Mouse (Mus musculus): Measurements from ENCODE around the gene Kif24.

Gene Kif24

GRCm38 (mm10) chr4:41406597-41406996 lies 58.1 kb downstream of the Kif24 start:
- DNase-seq (ENCODE audit: low read depth, low spot score) = no peak

GRCm38 (mm10) chr4:41401573-41401972 lies 63.1 kb downstream of the Kif24 start:
- DNase-seq (ENCODE audit: low read depth, low spot score) = no peak

- DNase-seq (ENCODE audit: low read depth, low spot score) = no peak
Observed at GRCm38 (mm10) chr4:41401167-41401566, 63.5 kb downstream of the Kif24 start.

- no peak for DNase-seq (ENCODE audit: low read depth, low spot score)
Observed at GRCm38 (mm10) chr4:41399904-41400303, 64.8 kb downstream of the Kif24 start.

GRCm38 (mm10) chr4:41398353-41398752 lies 66.3 kb downstream of the Kif24 start:
- no peak for DNase-seq (ENCODE audit: low read depth, low spot score)

GRCm38 (mm10) chr4:41394651-41395050 lies 70.0 kb downstream of the Kif24 start:
- DNase-seq (ENCODE audit: low read depth, low spot score) = no peak

- no peak for DNase-seq (ENCODE audit: low read depth, low spot score)
Observed at GRCm38 (mm10) chr4:41391015-41391414, 73.7 kb downstream of the Kif24 start.

- DNase-seq (ENCODE audit: low read depth, low spot score) = peak; percentile 74
Observed at GRCm38 (mm10) chr4:41390122-41390521, 74.6 kb downstream of the Kif24 start.

GRCm38 (mm10) chr4:41389240-41389639 lies 75.4 kb downstream of the Kif24 start:
- no peak for DNase-seq (ENCODE audit: low read depth, low spot score)

GRCm38 (mm10) chr4:41388616-41389015 lies 76.1 kb downstream of the Kif24 start:
- no peak for DNase-seq (ENCODE audit: low read depth, low spot score)

- DNase-seq (ENCODE audit: low read depth, low spot score) = no peak
Observed at GRCm38 (mm10) chr4:41387755-41388469, 76.8 kb downstream of the Kif24 start.

GRCm38 (mm10) chr4:41386412-41386975 lies 78.2 kb downstream of the Kif24 start:
- DNase-seq (ENCODE audit: low read depth, low spot score) = no peak

- no peak for DNase-seq (ENCODE audit: low read depth, low spot score)
Observed at GRCm38 (mm10) chr4:41381213-41381950, 83.3 kb downstream of the Kif24 start.

- DNase-seq (ENCODE audit: low read depth, low spot score) = peak; percentile 82
Observed at GRCm38 (mm10) chr4:41377567-41377966, 87.1 kb downstream of the Kif24 start.

- no peak for DNase-seq (ENCODE audit: low read depth, low spot score)
Observed at GRCm38 (mm10) chr4:41369702-41370437, 94.8 kb downstream of the Kif24 start.

- peak; percentile 87 for DNase-seq (ENCODE audit: low read depth, low spot score)
Observed at GRCm38 (mm10) chr4:41368198-41368597, 96.5 kb downstream of the Kif24 start.

- DNase-seq (ENCODE audit: low read depth, low spot score) = peak; percentile 49
Observed at GRCm38 (mm10) chr4:41361059-41361458, 103.6 kb downstream of the Kif24 start.

GRCm38 (mm10) chr4:41359358-41359757 lies 105.3 kb downstream of the Kif24 start:
- no peak for DNase-seq (ENCODE audit: low read depth, low spot score)

- no peak for DNase-seq (ENCODE audit: low read depth, low spot score)
Observed at GRCm38 (mm10) chr4:41358669-41359068, 106.0 kb downstream of the Kif24 start.

- DNase-seq (ENCODE audit: low read depth, low spot score) = no peak
Observed at GRCm38 (mm10) chr4:41357154-41357553, 107.5 kb downstream of the Kif24 start.

GRCm38 (mm10) chr4:41353265-41353664 lies 111.4 kb downstream of the Kif24 start:
- no peak for DNase-seq (ENCODE audit: low read depth, low spot score)

GRCm38 (mm10) chr4:41352758-41353157 lies 111.9 kb downstream of the Kif24 start:
- DNase-seq (ENCODE audit: low read depth, low spot score) = no peak

Measured in A20 (cell line).